Mouse (Mus musculus): ENCODE measurements around the gene Gm20388.

- TF ChIP-seq GATA1 (IDR thresholded peaks at IDR 0.05; ENCODE audit: low read length) (no peak), TAL1 (IDR thresholded peaks at IDR 0.05; ENCODE audit: low read length) (no peak)
Observed at GRCm38 (mm10) chr8:122362271-122362670, 2451.6 kb downstream of the Gm20388 start.

All from erythroblast, embryonic 14.5 days (primary cell).